In genomic region chr4:138327891-138328470, GRCm38 (mm10) we compare ENCODE assay signal across 8 mouse cellular contexts. TPM values are rescaled to one million over a fixed set of nuclear protein-coding genes. Genes with fewer than 3 reads are reported as not detected.
DNase-seq lines count a peak whose midpoint lies in the region; ATAC-seq and TF ChIP-seq lines count a peak whose summit lies in the region.

No protein-coding gene starts in this region.

- peak overlapping the region; percentile 52 for H3K4me2 ChIP-seq in lung, embryonic 14.5 days
- H3K4me2 ChIP-seq in forebrain, embryonic 12.5 days = peak overlapping the region; percentile 48
- peak overlapping the region; percentile 22; the same call in 1 of the 2 replicates for H3K4me2 ChIP-seq in limb, embryonic 14.5 days (replicated peaks; ENCODE audit: low read depth, low read length, severe bottlenecking)

- H3K9ac ChIP-seq in lung, embryonic 14.5 days = no peak overlapping the region
- H3K9ac ChIP-seq in forebrain, embryonic 12.5 days = no peak overlapping the region
- peak overlapping the region; percentile 4; the same call in 1 of the 2 replicates for H3K9ac ChIP-seq in limb, embryonic 14.5 days (ENCODE audit: low read depth, low read length, severe bottlenecking)

- H3K36me3 ChIP-seq in lung, embryonic 14.5 days (ENCODE audit: insufficient read depth) = no peaks in the 10 kb centered on the region
- no peaks in the 10 kb centered on the region for H3K36me3 ChIP-seq in forebrain, embryonic 12.5 days (replicated peaks)
- no peaks in the 10 kb centered on the region for H3K36me3 ChIP-seq in limb, embryonic 14.5 days (ENCODE audit: control insufficient read depth, insufficient read depth, low read length)
- no peaks in the 10 kb centered on the region for H3K36me3 ChIP-seq in splenic B cell, adult 2 months (ENCODE audit: control insufficient read depth, insufficient read depth, low read length, poor library complexity, severe bottlenecking)

- no peak overlapping the region; the same call in 1 of the 2 replicates for H3K27ac ChIP-seq in lung, embryonic 14.5 days (ENCODE audit: low read depth)
- H3K27ac ChIP-seq in forebrain, embryonic 12.5 days = no peak overlapping the region
- H3K27ac ChIP-seq in limb, embryonic 14.5 days (replicated peaks; ENCODE audit: low read depth, low read length) = no peak overlapping the region

- no peak for TF ChIP-seq CTCF in lung, embryonic 14.5 days (IDR thresholded peaks at IDR 0.05; ENCODE audit: low read depth)

- H3K4me3 ChIP-seq in lung, embryonic 14.5 days (ENCODE audit: low read depth, low read length) = peak overlapping the region; percentile 21; the same call in 1 of the 2 replicates
- peak overlapping the region; percentile 25 for H3K4me3 ChIP-seq in forebrain, embryonic 12.5 days (replicated peaks)
- H3K4me3 ChIP-seq in limb, embryonic 14.5 days (replicated peaks; ENCODE audit: low read length) = peak overlapping the region; percentile 22; the same call in 1 of the 2 replicates

- no peaks in the 10 kb centered on the region for H3K27me3 ChIP-seq in lung, embryonic 14.5 days (ENCODE audit: insufficient read depth, low read length)
- peaks cover 5% of the 10 kb centered on the region; the same call in 1 of the 2 replicates for H3K27me3 ChIP-seq in forebrain, embryonic 12.5 days
- no peaks in the 10 kb centered on the region for H3K27me3 ChIP-seq in limb, embryonic 14.5 days (ENCODE audit: control insufficient read depth, insufficient read depth, low read length)
- no peaks in the 10 kb centered on the region for H3K27me3 ChIP-seq in splenic B cell, adult 2 months (ENCODE audit: control insufficient read depth, insufficient read depth, low read length, poor library complexity, severe bottlenecking)

- ATAC-seq in lung, embryonic 14.5 days (ENCODE audit: insufficient read depth) = no peak
- ATAC-seq in forebrain, embryonic 12.5 days (ENCODE audit: low FRiP score) = no peak
- ATAC-seq in limb, embryonic 14.5 days (ENCODE audit: low FRiP score, low read depth) = no peak

- 67% methylated on average over 7 of the region's 7 CpGs for WGBS in lung, embryonic 14.5 days
- WGBS in forebrain, embryonic 12.5 days = 75% methylated on average over 7 of the region's 7 CpGs
- WGBS in limb, embryonic 14.5 days = 69% methylated on average over 7 of the region's 7 CpGs

- no peaks in the 10 kb centered on the region for H3K9me3 ChIP-seq in lung, embryonic 14.5 days (ENCODE audit: low read depth, low read length)
- H3K9me3 ChIP-seq in forebrain, embryonic 12.5 days = no peaks in the 10 kb centered on the region
- no peaks in the 10 kb centered on the region for H3K9me3 ChIP-seq in limb, embryonic 14.5 days (ENCODE audit: control insufficient read depth, low read length)

- intact Hi-C loops in left cerebral cortex, postnatal 10 days (cut with DNase I) = loop anchor here (5.0 kb wide), 1 partner anchor 49 kb away; no protein-coding TSS in a partner anchor

- peak; percentile 42 for DNase-seq in lung, embryonic 14.5 days
- no peak for DNase-seq in lung, postnatal 10 days
- DNase-seq in limb, embryonic 14.5 days (ENCODE audit: low spot score) = no peak
- peak; percentile 39 for DNase-seq in splenic B cell, adult 2 months (ENCODE audit: low read depth, low spot score)
- DNase-seq in layer of hippocampus, postnatal 10 days (ENCODE audit: low spot score in 2 of 2) = no peak
- DNase-seq in kidney, postnatal 14 days = no peak
- DNase-seq in left cerebral cortex, postnatal 10 days (ENCODE audit: extremely low spot score in 1 of 2, low spot score in 2 of 2) = no peak

- no peak for TF ChIP-seq POLR2A in limb, embryonic 14.5 days (IDR thresholded peaks at IDR 0.05; ENCODE audit: borderline replicate concordance, extremely low read depth, insufficient read depth, insufficient read length)

- no peaks in the 10 kb centered on the region for H3K4me1 ChIP-seq in lung, embryonic 14.5 days (ENCODE audit: insufficient read depth)
- H3K4me1 ChIP-seq in forebrain, embryonic 12.5 days = peaks cover 18% of the 10 kb centered on the region
- H3K4me1 ChIP-seq in limb, embryonic 14.5 days (ENCODE audit: control insufficient read depth, insufficient read depth, low read length) = peaks cover 4% of the 10 kb centered on the region; the same call in 1 of the 2 replicates

RNA-seq across cellular contexts. Expression of gene Pink1, which starts 1.9 kb away (rescaled TPM):
- polyA plus RNA-seq in lung, embryonic 14.5 days (2014; fragmentation: Nextera tagmentation; extraction: Ambion mirVana) = 22.2 and 25.1 TPM in 2 replicates
- 53.9 and 57.0 TPM in 2 replicates for polyA plus RNA-seq in forebrain, embryonic 12.5 days (2016; fragmentation: Nextera tagmentation; extraction: Ambion mirVana)
- 44.0 and 55.3 TPM in 2 replicates for polyA plus RNA-seq in limb, embryonic 14.5 days (2012; rRNA removed)
- polyA plus RNA-seq in limb, embryonic 14.5 days (2014; fragmentation: Nextera tagmentation; extraction: Ambion mirVana) = 35.5 and 35.8 TPM in 2 replicates
- total RNA-seq in layer of hippocampus, postnatal 10 days (2021) = 100 to 1,000 TPM; 128 to 131 TPM
- 100 to 1,000 TPM; 148 to 152 TPM for total RNA-seq in left cerebral cortex, postnatal 10 days (2021)

RNA-seq across cellular contexts. Expression of gene Ddost, which starts 23.5 kb away (rescaled TPM):
- 371 and 379 TPM in 2 replicates for polyA plus RNA-seq in lung, embryonic 14.5 days (2014; fragmentation: Nextera tagmentation; extraction: Ambion mirVana)
- 193 and 209 TPM in 2 replicates for polyA plus RNA-seq in forebrain, embryonic 12.5 days (2016; fragmentation: Nextera tagmentation; extraction: Ambion mirVana)
- polyA plus RNA-seq in limb, embryonic 14.5 days (2012; rRNA removed) = 342 and 375 TPM in 2 replicates
- polyA plus RNA-seq in limb, embryonic 14.5 days (2014; fragmentation: Nextera tagmentation; extraction: Ambion mirVana) = 344 and 348 TPM in 2 replicates
- total RNA-seq in layer of hippocampus, postnatal 10 days (2021) = 100 to 1,000 TPM; 106 to 108 TPM
- total RNA-seq in left cerebral cortex, postnatal 10 days (2021) = 100 to 1,000 TPM; 112 to 114 TPM

RNA-seq across cellular contexts. Expression of gene Cda, which starts 39.8 kb away (rescaled TPM):
- 24.1 and 24.4 TPM in 2 replicates for polyA plus RNA-seq in lung, embryonic 14.5 days (2014; fragmentation: Nextera tagmentation; extraction: Ambion mirVana)
- polyA plus RNA-seq in forebrain, embryonic 12.5 days (2016; fragmentation: Nextera tagmentation; extraction: Ambion mirVana) = 1.6 and 1.8 TPM in 2 replicates
- 4.6 and 5.9 TPM in 2 replicates for polyA plus RNA-seq in limb, embryonic 14.5 days (2012; rRNA removed)
- polyA plus RNA-seq in limb, embryonic 14.5 days (2014; fragmentation: Nextera tagmentation; extraction: Ambion mirVana) = 6.8 and 7.7 TPM in 2 replicates
- 1 to 10 TPM; 2.1 to 2.3 TPM for total RNA-seq in layer of hippocampus, postnatal 10 days (2021)
- 1 to 10 TPM; 2.0 to 3.4 TPM for total RNA-seq in left cerebral cortex, postnatal 10 days (2021)

Comparison
In these comparisons a context has a peak if more than half of its experiments do, and no peak if none do; other contexts are left out.
1. DNase-seq: peak in lung, embryonic 14.5 days (single experiment) and splenic B cell, adult 2 months (single experiment); none in lung, postnatal 10 days (single experiment), limb, embryonic 14.5 days (single experiment), layer of hippocampus, postnatal 10 days (0 of 2), kidney, postnatal 14 days (single experiment) and left cerebral cortex, postnatal 10 days (0 of 2).
2. Peak in every context shown above with its lines, with median percentiles within 50 percentile points of each other: H3K4me2 ChIP-seq and H3K4me3 ChIP-seq.